Comparison of ENCODE assay signal across 23 mouse cellular contexts in the genomic region with DNA sequence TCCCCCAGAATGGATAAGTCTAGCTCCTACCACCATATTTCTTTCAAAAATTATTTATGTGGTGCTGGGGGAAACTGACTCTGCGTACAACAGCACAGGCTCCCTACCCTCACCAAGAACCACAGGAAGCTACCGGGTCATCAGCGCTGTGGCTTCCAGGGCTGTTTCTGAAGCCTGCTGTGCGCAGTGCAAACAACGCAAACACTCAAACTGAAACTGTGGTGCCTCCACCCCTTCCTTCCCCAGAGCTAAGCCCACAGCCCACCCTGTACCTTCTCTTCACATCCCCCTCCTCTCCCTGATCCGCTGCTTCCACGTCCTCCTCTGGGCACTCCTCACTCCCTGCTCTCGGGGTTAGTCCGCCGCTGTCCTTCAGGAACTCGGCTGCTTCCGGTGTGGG.
"Had no signal": no experiment of that assay in that cellular context is flagged by ENCODE, and none has a peak within 500 bp of the region (broad histone marks: within the 10 kb centered on the region; RNA-seq: fewer than 3 reads in every experiment).

No protein-coding gene starts in this region.

- H3K4me3 ChIP-seq: heart, embryonic 10.5 days; heart, embryonic 13.5 days; heart, embryonic 15.5 days; hindbrain, embryonic 13.5 days; hindbrain, embryonic 15.5 days; layer of hippocampus, adult 2 months; left cerebral cortex, adult 2 months; limb, embryonic 13.5 days; limb, embryonic 15.5 days; liver, embryonic 12.5 days had no signal

- H3K9me3 ChIP-seq: heart, embryonic 10.5 days; heart, embryonic 13.5 days; heart, embryonic 15.5 days; hindbrain, embryonic 13.5 days; hindbrain, embryonic 15.5 days; limb, embryonic 13.5 days; limb, embryonic 15.5 days; liver, embryonic 12.5 days had no signal

- DNase-seq: gastrocnemius, postnatal 10 days; gastrocnemius, postnatal 25 days; heart, adult 18-20 months; heart, postnatal 14 days; heart, postnatal 36 days; kidney, adult 18-20 months; kidney, adult 8-10 months; kidney, postnatal 10 days; kidney, postnatal 25 days; kidney, postnatal 4 days had no signal

- H3K4me1 ChIP-seq: heart, embryonic 10.5 days; heart, embryonic 13.5 days; heart, embryonic 15.5 days; hindbrain, embryonic 13.5 days; hindbrain, embryonic 15.5 days; limb, embryonic 13.5 days; limb, embryonic 15.5 days; liver, embryonic 12.5 days had no signal

- H3K9ac ChIP-seq: heart, embryonic 13.5 days; heart, embryonic 15.5 days; hindbrain, embryonic 13.5 days; hindbrain, embryonic 15.5 days; limb, embryonic 13.5 days; limb, embryonic 15.5 days; liver, embryonic 12.5 days; liver, embryonic 14.5 days had no signal

- H3K4me2 ChIP-seq: heart, embryonic 13.5 days; heart, embryonic 15.5 days; hindbrain, embryonic 13.5 days; hindbrain, embryonic 15.5 days; limb, embryonic 13.5 days; limb, embryonic 15.5 days; liver, embryonic 12.5 days had no signal

- ATAC-seq: hindbrain, postnatal 0 days; intestine, postnatal 0 days; liver, embryonic 12.5 days had no signal

- H3K27me3 ChIP-seq: heart, embryonic 13.5 days; heart, embryonic 15.5 days; hindbrain, embryonic 13.5 days; hindbrain, embryonic 15.5 days; limb, embryonic 13.5 days; limb, embryonic 15.5 days; liver, embryonic 12.5 days had no signal

- H3K27ac ChIP-seq: heart, embryonic 10.5 days; heart, embryonic 13.5 days; heart, embryonic 15.5 days; hindbrain, embryonic 13.5 days; hindbrain, embryonic 15.5 days; hindbrain, postnatal 0 days; layer of hippocampus, adult 2 months; left cerebral cortex, adult 2 months; limb, embryonic 13.5 days; limb, embryonic 15.5 days; liver, embryonic 12.5 days; liver, embryonic 14.5 days had no signal
